Mouse (Mus musculus): Measurements from ENCODE around the gene Map4k5. TPM values are rescaled to one million over a fixed set of nuclear protein-coding genes. Genes with fewer than 3 reads are reported as not detected.

Gene Map4k5
- total and polyA plus RNA-seq, 3 experiments, result 7.0 to 8.5 TPM; not detected in 1

GRCm38 (mm10) chr12:69781935-69782650 is 110.9 kb downstream of the Map4k5 start:
- peaks cover 0 to under 1% of the 10 kb centered on the region in 2 experiments; a peak in 1 of 4 replicates for H3K36me3 ChIP-seq (ENCODE audit: control insufficient read depth in 1 of 2, insufficient read depth in 2 of 2, low read length in 2 of 2)
- no peak overlapping the region for H3K9ac ChIP-seq (ENCODE audit: control insufficient read depth, low read depth, low read length, poor library complexity, severe bottlenecking)
- no peak for DNase-seq (ENCODE audit: low read depth, low spot score)
- no peak overlapping the region for H3K27ac ChIP-seq (ENCODE audit: control insufficient read depth, low read depth, low read length)
- H3K9me3 ChIP-seq (replicated peaks; ENCODE audit: insufficient read depth, low read length), result no peaks in the 10 kb centered on the region
- no peak overlapping the region for H3K4me3 ChIP-seq (ENCODE audit: control insufficient read depth in 1 of 2, insufficient read depth in 1 of 2, low read depth in 2 of 2, low read length in 2 of 2)
- peaks cover 0 to 11% of the 10 kb centered on the region in 2 experiments; a peak in 3 of 4 replicates for H3K4me1 ChIP-seq (ENCODE audit: control insufficient read depth in 1 of 2, insufficient read depth in 2 of 2, low read length in 2 of 2)
- no peaks in the 10 kb centered on the region for H3K79me2 ChIP-seq (ENCODE audit: control insufficient read depth, insufficient read depth, low read length, poor library complexity)
- TF ChIP-seq BHLHE40 (IDR thresholded peaks at IDR 0.05; ENCODE audit: borderline replicate concordance, low read depth, low read length) (no peak), HCFC1 (IDR thresholded peaks at IDR 0.05; ENCODE audit: low read depth, low read length) (no peak), MAZ (IDR thresholded peaks at IDR 0.05; ENCODE audit: low read depth, low read length) (no peak), POLR2AphosphoS2 (IDR thresholded peaks at IDR 0.05; ENCODE audit: low read length) (no peak), JUND (IDR thresholded peaks at IDR 0.05; ENCODE audit: low read depth, low read length) (no peak)
- H3K27me3 ChIP-seq (ENCODE audit: control insufficient read depth in 1 of 2, insufficient read depth in 2 of 2, low read length in 2 of 2), result no peaks in the 10 kb centered on the region

- Histone ChIP-seq H3K9ac (ENCODE audit: control insufficient read depth, low read depth, low read length, poor library complexity, severe bottlenecking) (no peak overlapping the region), H3K27me3 (ENCODE audit: control insufficient read depth in 1 of 2, insufficient read depth in 2 of 2, low read length in 2 of 2) (no peaks in the 10 kb centered on the region), H3K9me3 (replicated peaks; ENCODE audit: insufficient read depth, low read length) (no peaks in the 10 kb centered on the region), H3K27ac (ENCODE audit: control insufficient read depth, low read depth, low read length) (no peak overlapping the region), H3K79me2 (ENCODE audit: control insufficient read depth, insufficient read depth, low read length, poor library complexity) (no peaks in the 10 kb centered on the region), H3K4me3 (ENCODE audit: control insufficient read depth in 1 of 2, insufficient read depth in 1 of 2, low read depth in 2 of 2, low read length in 2 of 2) (no peak overlapping the region), H3K36me3 (ENCODE audit: control insufficient read depth in 1 of 2, insufficient read depth in 2 of 2, low read length in 2 of 2) (peaks cover 0 to 4% of the 10 kb centered on the region in 2 experiments; a peak in 2 of 4 replicates), H3K4me1 (ENCODE audit: control insufficient read depth in 1 of 2, insufficient read depth in 2 of 2, low read length in 2 of 2) (peaks cover 0 to 17% of the 10 kb centered on the region in 2 experiments; a peak in 3 of 4 replicates)
- no peak for TF ChIP-seq EP300 (IDR thresholded peaks at IDR 0.05; ENCODE audit: low read depth in 1 of 2, low read length in 2 of 2)
- TF ChIP-seq POLR2A (IDR thresholded peaks at IDR 0.05; ENCODE audit: control insufficient read depth in 1 of 2, insufficient read depth in 1 of 2, low read depth in 1 of 2, low read length in 2 of 2, poor library complexity in 1 of 2), result no peak
- TF ChIP-seq MXI1 (IDR thresholded peaks at IDR 0.05; ENCODE audit: low read depth, low read length), result no peak
- TF ChIP-seq ZMIZ1 (IDR thresholded peaks at IDR 0.05; ENCODE audit: low read depth, low read length), result no peak
- no peak for TF ChIP-seq NRF1 (IDR thresholded peaks at IDR 0.05; ENCODE audit: insufficient read depth, low read depth, low read length, poor library complexity, severe bottlenecking)
- no peak for TF ChIP-seq MAX (IDR thresholded peaks at IDR 0.05; ENCODE audit: low read length)
- TF ChIP-seq MAZ (IDR thresholded peaks at IDR 0.05; ENCODE audit: low read depth, low read length), result no peak
- no peak for TF ChIP-seq NELFE (IDR thresholded peaks at IDR 0.05; ENCODE audit: low read depth, low read length)
- TF ChIP-seq RAD21 (IDR thresholded peaks at IDR 0.05; ENCODE audit: low read depth, low read length), result no peak
- no peak for TF ChIP-seq SMC3 (IDR thresholded peaks at IDR 0.05; ENCODE audit: low read depth, low read length)
- TF ChIP-seq TCF12 (IDR thresholded peaks at IDR 0.05; ENCODE audit: low read depth, low read length), result no peak
- TF ChIP-seq ZC3H11A (IDR thresholded peaks at IDR 0.05; ENCODE audit: low read depth, low read length), result no peak
- TF ChIP-seq ETS1 (IDR thresholded peaks at IDR 0.05; ENCODE audit: low read depth, low read length), result no peak
- no peak for TF ChIP-seq MAFK (IDR thresholded peaks at IDR 0.05; ENCODE audit: borderline replicate concordance, low read depth, low read length)
- TF ChIP-seq CHD1 (IDR thresholded peaks at IDR 0.05; ENCODE audit: low read depth, low read length), result no peak
- no peak for TF ChIP-seq RCOR1 (IDR thresholded peaks at IDR 0.05; ENCODE audit: low read depth, low read length)
- TF ChIP-seq UBTF (IDR thresholded peaks at IDR 0.05; ENCODE audit: borderline replicate concordance, insufficient read depth, low read depth, low read length), result no peak
- no peak for DNase-seq (ENCODE audit: low read depth, low spot score)
Observed at GRCm38 (mm10) chr12:69781480-69781879, 111.5 kb downstream of the Map4k5 start.
